Mouse (Mus musculus) neural tube, embryonic 11.5 days (tissue): Measurements from ENCODE around the gene Tmem119. TPM values are rescaled to one million over a fixed set of nuclear protein-coding genes. Genes with fewer than 3 reads are reported as not detected.

Experiments
- ATAC-seq: fragments of 200-750 bp; cut with Nextera tagmentation; 2 replicates; pipeline ENCODE4 v1.8.0; 2017; ENCODE audit warnings: moderate number of reproducible peaks, mild to moderate bottlenecking, moderate TSS enrichment, moderate library complexity; ENCODE audit not compliant: insufficient read depth, low FRiP score, low TSS enrichment
- DNase-seq: peaks from one replicate; pipeline ENCODE4 v3.0.0-alpha.2; 2015; ENCODE audit warnings: low spot score
- H3K27ac ChIP-seq: fragments of 300-500 bp; sonication (generic); 2 replicates; pipeline ENCODE4 v1.5.1; 2014; ENCODE audit warnings: low read depth, mild to moderate bottlenecking, low read length
- H3K27me3 ChIP-seq: fragments of 300-500 bp; sonication (generic); 2 replicates; pipeline ENCODE4 v1.6.1; 2014; ENCODE audit warnings: mild to moderate bottlenecking, low read length, mixed read lengths; ENCODE audit not compliant: control insufficient read depth, insufficient read depth
- H3K36me3 ChIP-seq: fragments of 300-500 bp; sonication (generic); 2 replicates; pipeline ENCODE4 v1.6.1; 2014; ENCODE audit warnings: mild to moderate bottlenecking, low read length, moderate library complexity, mixed read lengths; ENCODE audit not compliant: control insufficient read depth, insufficient read depth
- H3K4me1 ChIP-seq: fragments of 300-500 bp; sonication (generic); 2 replicates; pipeline ENCODE4 v1.6.1; 2014; ENCODE audit warnings: low read length, mixed read lengths; ENCODE audit not compliant: control insufficient read depth, insufficient read depth
- H3K4me2 ChIP-seq: fragments of 300-500 bp; sonication (generic); 2 replicates; pipeline ENCODE4 v1.6.1; 2014; ENCODE audit warnings: low read depth, mild to moderate bottlenecking, moderate library complexity
- H3K4me3 ChIP-seq: fragments of 300-500 bp; sonication (generic); 2 replicates; pipeline ENCODE4 v1.5.1; 2014; ENCODE audit warnings: low read depth, low read length
- H3K9ac ChIP-seq: fragments of 300-500 bp; sonication (generic); 2 replicates; pipeline ENCODE4 v1.6.1; 2014; ENCODE audit warnings: mild to moderate bottlenecking, low read length
- H3K9me3 ChIP-seq: fragments of 300-500 bp; sonication (generic); 2 replicates; pipeline ENCODE4 v1.6.1; 2016; ENCODE audit warnings: low read length; ENCODE audit not compliant: control insufficient read depth
- whole genome bisulfite sequencing: fragments of 180-500 bp; shearing (Covaris S2); extraction: QIAGEN DNeasy Blood & Tissue Kit; methylation state at CpG from one replicate; pipeline ENCODE4 v1.1.7; 2014; 5-methylcytosine and 5-hydroxymethylcytosine counted together
- polyA plus RNA-seq: library from polyadenylated mRNA; unstranded; fragments of >200 nt; fragmentation: Nextera tagmentation; extraction: Ambion mirVana; gene quantifications from 2 replicates; pipeline ENCODE4 v1.2.1, GENCODE M21; 2014

Gene Tmem119
- polyA plus RNA-seq, 1 experiment from 2014 or later, result 29.3 TPM

- DNase-seq (no peak), ATAC-seq (no peak)
Measured at GRCm38 (mm10) chr5:113755347-113756030, 44.8 kb downstream of the Tmem119 start.

GRCm38 (mm10) chr5:113751521-113752157 lies 48.7 kb downstream of the Tmem119 start:
- no peak overlapping the region for H3K27ac ChIP-seq
- H3K27me3 ChIP-seq, result no peaks in the 10 kb centered on the region
- no peak overlapping the region for H3K4me2 ChIP-seq
- DNase-seq (no peak), ATAC-seq (no peak)
- H3K36me3 ChIP-seq, result peaks cover 59% of the 10 kb centered on the region
- no peak overlapping the region for H3K9ac ChIP-seq
- H3K4me3 ChIP-seq, result no peak overlapping the region
- H3K4me1 ChIP-seq, result no peaks in the 10 kb centered on the region
- 89% methylated on average over 9 of the region's 9 CpGs for WGBS
- H3K9me3 ChIP-seq, result no peaks in the 10 kb centered on the region

More at GRCm38 (mm10) chr5:113755347-113756030, 44.8 kb downstream of the Tmem119 start:
- Histone ChIP-seq H3K36me3 (peaks cover 51% of the 10 kb centered on the region), H3K4me1 (no peaks in the 10 kb centered on the region), H3K27me3 (no peaks in the 10 kb centered on the region), H3K27ac (no peak overlapping the region), H3K9ac (no peak overlapping the region), H3K4me3 (no peak overlapping the region), H3K9me3 (no peaks in the 10 kb centered on the region), H3K4me2 (no peak overlapping the region)
- 92% methylated on average over 15 of the region's 15 CpGs for WGBS

- Histone ChIP-seq H3K9ac (no peak overlapping the region), H3K4me1 (no peaks in the 10 kb centered on the region), H3K4me3 (no peak overlapping the region), H3K27ac (no peak overlapping the region), H3K4me2 (no peak overlapping the region), H3K9me3 (no peaks in the 10 kb centered on the region), H3K36me3 (peaks cover 67% of the 10 kb centered on the region), H3K27me3 (no peaks in the 10 kb centered on the region)
- DNase-seq (no peak), ATAC-seq (no peak)
- WGBS, result 95% methylated on average over 13 of the region's 13 CpGs
Measured at GRCm38 (mm10) chr5:113748556-113749331, 51.6 kb downstream of the Tmem119 start.

- no peaks in the 10 kb centered on the region for H3K9me3 ChIP-seq
- WGBS, result 93% methylated on average over 5 of the region's 5 CpGs
- no peak for ATAC-seq
Measured at GRCm38 (mm10) chr5:113747629-113748028, 52.7 kb downstream of the Tmem119 start.

More at GRCm38 (mm10) chr5:113747629-113748028, 52.7 kb downstream of the Tmem119 start:
- H3K4me2 ChIP-seq, result no peak overlapping the region
- no peak overlapping the region for H3K4me3 ChIP-seq
- DNase-seq, result no peak
- no peak overlapping the region for H3K27ac ChIP-seq
- H3K27me3 ChIP-seq, result no peaks in the 10 kb centered on the region
- no peaks in the 10 kb centered on the region for H3K4me1 ChIP-seq
- H3K36me3 ChIP-seq, result peaks cover 66% of the 10 kb centered on the region
- no peak overlapping the region for H3K9ac ChIP-seq

Other genes with a start within 250 kb of the Tmem119 start
- gene Cmklr1, start 150.1 kb downstream of the Tmem119 start, polyA plus RNA-seq, result 1.8 and 1.9 TPM in 2 replicates
- gene 1700069L16Rik, start 75.7 kb downstream of the Tmem119 start, polyA plus RNA-seq, result not detected in 2 replicates
- 3.7 and 4.7 TPM in 2 replicates for gene Ficd, start 64.7 kb downstream of the Tmem119 start, polyA plus RNA-seq
- 59.4 and 59.9 TPM in 2 replicates for gene Sart3, start 28.0 kb downstream of the Tmem119 start, polyA plus RNA-seq
- gene Iscu, start 27.8 kb downstream of the Tmem119 start, polyA plus RNA-seq, result 101 and 107 TPM in 2 replicates
- 1.7 and 2.8 TPM in 2 replicates for gene Selplg, start 32.1 kb upstream of the Tmem119 start, polyA plus RNA-seq
- gene Coro1c, start 108.2 kb upstream of the Tmem119 start, polyA plus RNA-seq, result 256 and 297 TPM in 2 replicates
- 23.9 and 24.5 TPM in 2 replicates for gene Ssh1, start 193.4 kb upstream of the Tmem119 start, polyA plus RNA-seq
- gene Dao, start 203.2 kb upstream of the Tmem119 start, polyA plus RNA-seq, result not detected in 2 replicates